Mouse (Mus musculus): ENCODE results near the gene Tmprss11f.
"Not testable (repeated sequence)": the region's sequence is repeated elsewhere in the genome, so short reads cannot be mapped to it uniquely, and the experiment has no call there.

Gene Tmprss11f

GRCm38 (mm10) chr5:86632324-86632723 is at the start of gene Tmprss11f:
Gene Tmprss11f (minus strand): TSS chr5:86632424.
- DNase-seq (ENCODE audit: low spot score in 2 of 2) = no peak

- no peak for DNase-seq (ENCODE audit: low spot score in 2 of 2)
Measured at GRCm38 (mm10) chr5:86676262-86676661, 44.0 kb upstream of the Tmprss11f start, which contains the start of gene Tmprss11b. Gene Tmprss11b (minus strand): TSS chr5:86676362.

- DNase-seq (ENCODE audit: low spot score in 2 of 2) = not testable (repeated sequence)
Measured at GRCm38 (mm10) chr5:86649185-86649584, 17.0 kb upstream of the Tmprss11f start.

- no peak for DNase-seq (ENCODE audit: low spot score in 2 of 2)
Measured at GRCm38 (mm10) chr5:86640795-86641194, 8.6 kb upstream of the Tmprss11f start.

DNA sequence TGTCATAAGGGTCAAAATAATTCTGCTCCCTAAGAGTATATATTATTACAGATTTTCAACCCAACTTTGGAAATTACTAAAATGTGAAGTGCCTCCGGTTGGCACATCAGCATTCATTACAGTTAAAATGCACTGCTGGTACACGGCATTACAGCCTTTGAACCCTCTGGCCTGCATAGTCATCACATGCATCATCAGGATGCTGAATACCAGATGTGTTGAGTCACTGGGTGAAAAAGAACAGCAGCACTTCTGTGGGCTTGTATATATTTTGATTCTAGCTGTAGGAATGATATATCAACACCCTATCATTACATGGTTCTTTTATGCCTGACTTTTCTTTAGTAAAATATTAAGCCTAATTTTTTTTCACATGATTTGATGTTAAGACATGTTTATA is 1.5 kb downstream of the Tmprss11f start:
- DNase-seq (ENCODE audit: low spot score in 2 of 2) = no peak

DNA sequence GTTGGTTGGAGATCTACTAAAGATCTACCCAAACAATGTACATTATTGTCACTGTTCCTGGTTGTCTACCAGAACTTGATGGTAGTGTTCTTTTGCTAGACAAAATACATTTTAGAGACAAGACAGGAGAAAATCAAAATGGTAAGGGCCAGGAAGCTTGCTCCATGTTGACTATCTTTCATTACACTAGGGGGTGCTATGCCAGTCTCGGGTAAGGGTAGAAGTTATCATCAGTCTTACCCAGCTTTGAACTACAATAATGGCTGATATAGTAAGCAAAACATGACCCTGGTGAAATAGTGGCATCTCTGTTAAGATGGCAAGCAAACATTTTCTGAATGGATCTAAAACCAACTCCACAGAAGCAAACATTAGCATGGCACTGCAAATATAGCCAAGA is 10.4 kb downstream of the Tmprss11f start:
- no peak for DNase-seq (ENCODE audit: low spot score in 2 of 2)

DNA sequence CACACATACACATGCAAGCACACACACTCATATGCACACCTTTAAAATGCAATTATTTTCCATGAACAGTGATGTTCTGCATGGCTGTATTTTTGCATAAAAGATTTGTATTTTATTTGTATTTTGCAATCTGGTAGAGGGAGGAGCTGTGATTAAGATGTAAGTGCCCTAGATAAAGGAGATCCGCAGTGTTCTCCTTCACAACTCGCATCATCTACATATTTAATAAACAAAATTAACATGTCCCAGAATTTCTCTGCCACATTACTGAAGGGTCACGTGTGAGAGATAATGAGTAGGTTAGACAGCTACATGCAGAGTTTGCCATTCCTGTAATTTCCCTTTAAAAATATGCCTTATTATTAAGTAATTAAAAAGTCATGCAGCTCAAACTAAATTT is 46.3 kb downstream of the Tmprss11f start:
- DNase-seq (ENCODE audit: low spot score in 2 of 2) = no peak

DNA sequence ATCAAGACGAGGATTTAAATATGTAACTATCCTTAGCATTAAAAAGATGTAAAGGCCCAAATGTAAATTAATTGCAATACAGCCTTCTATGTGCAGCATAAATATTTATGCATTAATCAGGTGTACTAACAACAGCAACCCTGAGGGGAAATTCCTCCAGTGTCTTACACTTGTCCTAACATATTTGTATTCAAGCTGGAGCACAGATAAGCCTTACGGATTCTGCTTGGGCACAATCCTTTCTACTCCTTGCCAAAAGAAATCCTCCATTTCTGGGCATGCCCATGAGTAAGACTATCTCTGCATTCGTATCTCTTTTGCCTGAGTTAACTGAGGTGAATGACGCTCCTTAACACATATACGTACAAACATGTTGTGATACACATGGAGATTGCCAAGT is 49.6 kb downstream of the Tmprss11f start:
- DNase-seq (ENCODE audit: low spot score in 2 of 2) = no peak

- DNase-seq (ENCODE audit: low spot score in 2 of 2) = no peak
Measured at GRCm38 (mm10) chr5:86581998-86582397, 50.2 kb downstream of the Tmprss11f start.

- DNase-seq (ENCODE audit: low spot score in 2 of 2) = not testable (repeated sequence)
Measured at GRCm38 (mm10) chr5:86578761-86579160, 53.5 kb downstream of the Tmprss11f start.

DNA sequence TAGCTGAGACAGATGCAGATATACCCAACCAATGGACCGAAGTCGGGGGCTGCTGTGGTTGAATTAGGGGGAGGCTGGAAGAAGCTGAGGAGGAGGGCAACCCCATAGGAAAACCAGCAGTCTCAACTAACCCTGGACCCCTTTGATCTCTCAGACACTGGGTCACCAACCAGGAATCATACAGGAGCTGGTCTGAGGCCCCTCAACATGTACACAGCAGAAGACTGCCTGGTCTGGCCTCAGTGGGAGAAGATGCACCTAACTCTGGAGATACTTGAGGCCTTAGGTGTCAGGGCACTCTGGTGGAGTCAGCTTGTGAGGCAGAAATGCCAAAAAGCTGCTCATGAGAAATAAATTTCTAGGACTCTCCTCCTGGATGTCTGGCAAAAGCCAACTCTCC is 85.5 kb downstream of the Tmprss11f start:
- no peak for DNase-seq (ENCODE audit: low spot score in 2 of 2)

DNA sequence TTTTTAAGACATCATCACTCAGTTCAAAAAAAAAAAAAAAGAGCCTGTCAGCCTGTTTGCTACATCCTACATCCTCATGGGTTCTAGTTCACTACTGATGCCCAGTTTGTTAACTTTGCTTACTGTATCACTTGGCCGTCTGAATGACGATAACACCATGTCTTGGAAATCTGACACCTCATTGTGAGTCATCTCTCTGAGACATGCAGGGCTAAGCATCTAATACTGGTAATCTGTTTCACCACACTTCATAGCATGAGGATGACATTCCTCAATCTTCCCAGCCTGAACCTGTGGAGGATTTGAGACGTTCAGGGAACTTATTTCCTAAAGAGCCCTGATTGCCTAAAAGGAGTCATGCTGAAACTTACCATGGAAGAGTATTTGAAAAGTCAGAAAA is 91.6 kb downstream of the Tmprss11f start:
- no peak for DNase-seq (ENCODE audit: low spot score in 2 of 2)

GRCm38 (mm10) chr5:86528725-86529124 is 103.5 kb downstream of the Tmprss11f start:
- DNase-seq (ENCODE audit: low spot score in 2 of 2) = no peak

- no peak for DNase-seq (ENCODE audit: low spot score in 2 of 2)
Measured at GRCm38 (mm10) chr5:86518500-86518899, 113.7 kb downstream of the Tmprss11f start, which contains the start of gene Tmprss11g. Gene Tmprss11g (minus strand): TSS chr5:86518600.

- DNase-seq (ENCODE audit: low spot score in 2 of 2) = no peak
Measured at GRCm38 (mm10) chr5:86511538-86511937, 120.7 kb downstream of the Tmprss11f start.

- DNase-seq (ENCODE audit: low spot score in 2 of 2) = no peak
Measured at GRCm38 (mm10) chr5:86493453-86493852, 138.8 kb downstream of the Tmprss11f start.

- DNase-seq (ENCODE audit: low spot score in 2 of 2) = no peak
Measured at GRCm38 (mm10) chr5:86482562-86482961, 149.7 kb downstream of the Tmprss11f start.

DNA sequence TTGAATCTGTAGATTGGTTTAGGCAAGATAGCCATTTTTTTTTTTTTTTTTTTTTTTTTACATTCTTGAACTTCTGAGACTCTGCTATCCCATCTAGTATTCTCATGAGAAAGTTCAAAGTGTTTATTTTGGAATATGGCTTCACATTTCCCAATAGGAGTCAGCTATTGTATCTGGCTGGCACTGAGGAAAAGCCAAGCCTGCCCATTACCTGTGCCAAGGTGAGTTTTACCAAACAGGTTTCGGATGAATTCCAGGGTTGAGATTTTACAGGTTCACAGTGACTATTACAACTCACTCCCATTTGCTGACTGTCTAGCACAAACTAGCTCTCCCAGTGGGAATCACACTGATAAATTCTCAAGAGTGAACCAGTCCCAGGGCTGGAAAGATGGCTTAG is 150.2 kb downstream of the Tmprss11f start:
- no peak for DNase-seq (ENCODE audit: low spot score in 2 of 2)

- no peak for DNase-seq (ENCODE audit: low spot score in 2 of 2)
Measured at GRCm38 (mm10) chr5:86473859-86474258, 158.4 kb downstream of the Tmprss11f start.
